Mouse (Mus musculus): ENCODE data around the gene Xrcc3. TPM values are rescaled to one million over a fixed set of nuclear protein-coding genes. Genes with fewer than 3 reads are reported as not detected.

The Xrcc3 gene
- total and polyA plus RNA-seq, 3 experiments, result 11.8 to 16.3 (median 13.3) TPM

DNA sequence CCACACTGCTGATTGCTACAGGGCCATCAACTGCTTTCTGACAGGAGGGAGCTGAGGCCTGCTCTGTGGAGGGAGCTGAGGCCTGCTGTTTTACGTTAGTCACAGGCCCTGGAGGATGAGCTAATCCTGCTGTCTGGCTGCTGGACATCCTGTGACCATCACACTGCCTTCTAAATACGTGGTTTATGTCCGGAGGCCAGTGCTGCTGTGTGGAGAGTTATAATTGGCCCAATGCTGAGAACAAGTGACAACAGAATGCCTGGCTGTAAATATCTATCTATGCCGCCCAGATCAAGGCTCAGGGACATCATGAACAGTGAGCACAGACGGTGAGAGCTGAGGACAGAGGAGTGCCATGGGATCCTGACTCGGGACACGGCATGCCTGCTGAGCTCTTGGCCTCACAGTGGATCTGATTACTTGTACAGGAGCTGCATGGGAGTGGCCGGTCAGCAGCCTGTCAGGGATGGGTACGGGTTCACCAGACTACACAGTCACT lies 34.7 kb upstream of the Xrcc3 start:
- Histone ChIP-seq H3K27me3 (replicated peaks) (no peaks in the 10 kb centered on the region), H3K4me2 (ENCODE audit: insufficient read depth, low read depth, poor library complexity, severe bottlenecking) (no peak overlapping the region), H3K9ac (ENCODE audit: insufficient read depth, low read depth) (no peak overlapping the region), H3K9me3 (replicated peaks; ENCODE audit: low read length) (no peaks in the 10 kb centered on the region), H3K4me1 (ENCODE audit: control insufficient read depth in 1 of 2, insufficient read depth in 2 of 2) (peaks cover 3 to 16% of the 10 kb centered on the region in 2 experiments), H3K36me3 (replicated peaks in 1 of 2; ENCODE audit: control insufficient read depth in 1 of 2, insufficient read depth in 1 of 2, low read length in 1 of 2) (no peaks in the 10 kb centered on the region), H3K4me3 (replicated peaks in 1 of 3; ENCODE audit: low read depth in 2 of 3, low read length in 2 of 3, poor library complexity in 1 of 3) (no peak overlapping the region), H3K27ac (ENCODE audit: insufficient read depth, low read depth) (no peak overlapping the region), H3K79me2 (replicated peaks; ENCODE audit: control insufficient read depth, extremely low read depth, insufficient read depth, poor library complexity, severe bottlenecking) (no peaks in the 10 kb centered on the region)
- TF ChIP-seq PAX5 (IDR thresholded peaks at IDR 0.05; ENCODE audit: low read length) (no peak), KAT2A (IDR thresholded peaks at IDR 0.05; ENCODE audit: insufficient replicate concordance, low read length) (no peak), ZKSCAN1 (IDR thresholded peaks at IDR 0.05; ENCODE audit: borderline replicate concordance, low read depth, low read length) (no peak), MYC (IDR thresholded peaks at IDR 0.05; ENCODE audit: low read depth, low read length) (no peak), E2F4 (IDR thresholded peaks at IDR 0.05; ENCODE audit: insufficient replicate concordance, low read depth, low read length) (no peak), TCF12 (IDR thresholded peaks at IDR 0.05; ENCODE audit: low read depth, low read length) (no peak), JUND (conservative IDR thresholded peaks at IDR 0.05; ENCODE audit: low read depth, low read length) (no peak), MAFK (IDR thresholded peaks at IDR 0.05; ENCODE audit: insufficient replicate concordance, low read length) (no peak), NRF1 (IDR thresholded peaks at IDR 0.05; ENCODE audit: low read depth, low read length) (no peak), USF1 (IDR thresholded peaks at IDR 0.05; ENCODE audit: low read depth, low read length) (no peak), ZMIZ1 (IDR thresholded peaks at IDR 0.05; ENCODE audit: low read depth, low read length) (no peak), POLR2A (IDR thresholded peaks at IDR 0.05; ENCODE audit: low read depth, low read length) (no peak), MEF2A (IDR thresholded peaks at IDR 0.05; ENCODE audit: borderline replicate concordance, low read depth, low read length) (no peak), JUN (IDR thresholded peaks at IDR 0.05; ENCODE audit: insufficient read depth, low read depth, low read length) (no peak), IRF4 (IDR thresholded peaks at IDR 0.05; ENCODE audit: low read depth, low read length) (no peak), NELFE (IDR thresholded peaks at IDR 0.05; ENCODE audit: low read depth, low read length) (no peak)
- no peak for DNase-seq (ENCODE audit: extremely low read depth)
- dilution Hi-C loops (cut with MboI; ENCODE audit: extremely low pct_ligation_motif_present, extremely low pct_unique_long_range_greater_than_20kb, low sequenced_read_pairs), result no loop called here
- in situ Hi-C loops (cut with MboI; ENCODE audit: low pct_ligation_motif_present, low pct_unique_long_range_greater_than_20kb, low sequenced_read_pairs), result no loop called here

DNA sequence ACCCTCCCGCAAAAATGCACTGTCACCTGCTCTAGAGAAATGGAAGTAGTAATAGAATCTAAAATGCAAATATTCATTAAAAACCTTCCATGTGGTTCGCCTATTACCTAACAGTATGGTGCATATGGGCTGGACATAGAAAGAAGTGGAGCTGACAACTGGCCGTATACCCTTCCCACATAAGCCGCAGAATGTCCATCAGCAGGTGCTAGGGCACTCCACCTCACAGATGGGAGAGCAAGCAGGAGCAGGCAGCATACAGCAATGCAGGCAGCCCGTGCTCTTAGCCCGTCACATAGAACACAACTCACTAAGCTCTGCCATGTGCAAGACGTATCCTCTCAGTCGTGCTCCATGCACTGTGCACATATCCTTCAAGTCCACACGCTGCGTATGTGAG lies 33.1 kb upstream of the Xrcc3 start:
- Histone ChIP-seq H3K9ac (ENCODE audit: insufficient read depth, low read depth) (no peak overlapping the region), H3K4me1 (ENCODE audit: control insufficient read depth in 1 of 2, insufficient read depth in 2 of 2) (peaks cover 7 to 18% of the 10 kb centered on the region in 2 experiments), H3K4me3 (replicated peaks in 1 of 3; ENCODE audit: low read depth in 2 of 3, low read length in 2 of 3, poor library complexity in 1 of 3) (no peak overlapping the region), H3K9me3 (replicated peaks; ENCODE audit: low read length) (no peaks in the 10 kb centered on the region), H3K36me3 (replicated peaks in 1 of 2; ENCODE audit: control insufficient read depth in 1 of 2, insufficient read depth in 1 of 2, low read length in 1 of 2) (no peaks in the 10 kb centered on the region), H3K27me3 (replicated peaks) (no peaks in the 10 kb centered on the region), H3K4me2 (ENCODE audit: insufficient read depth, low read depth, poor library complexity, severe bottlenecking) (no peak overlapping the region), H3K27ac (ENCODE audit: insufficient read depth, low read depth) (no peak overlapping the region), H3K79me2 (replicated peaks; ENCODE audit: control insufficient read depth, extremely low read depth, insufficient read depth, poor library complexity, severe bottlenecking) (no peaks in the 10 kb centered on the region)
- dilution Hi-C loops (cut with MboI; ENCODE audit: extremely low pct_ligation_motif_present, extremely low pct_unique_long_range_greater_than_20kb, low sequenced_read_pairs) (no loop called here), in situ Hi-C loops (cut with MboI; ENCODE audit: low pct_ligation_motif_present, low pct_unique_long_range_greater_than_20kb, low sequenced_read_pairs) (no loop called here)
- DNase-seq (ENCODE audit: extremely low read depth), result no peak
- TF ChIP-seq PAX5 (IDR thresholded peaks at IDR 0.05; ENCODE audit: low read length) (no peak), MAFK (IDR thresholded peaks at IDR 0.05; ENCODE audit: insufficient replicate concordance, low read length) (no peak), CHD2 (IDR thresholded peaks at IDR 0.05; ENCODE audit: low read length) (no peak), IRF4 (IDR thresholded peaks at IDR 0.05; ENCODE audit: low read depth, low read length) (no peak), POLR2A (IDR thresholded peaks at IDR 0.05; ENCODE audit: low read depth, low read length) (no peak)

All from CH12.LX (cell line).